Mouse (Mus musculus) kidney, postnatal 10 days (tissue): Measurements from ENCODE around the gene Tut1.
A peak's percentile ranks its signal among the peaks of the same experiment; 100 is the strongest.
"Not testable (repeated sequence)": the region's sequence is repeated elsewhere in the genome, so short reads cannot be mapped to it uniquely, and the experiment has no call there.

Source experiments
- DNase-seq: peaks from one replicate; pipeline ENCODE4 v3.0.0; 2021; ENCODE audit warnings: mixed read lengths

Gene Tut1

GRCm38 (mm10) chr19:8943047-8943446, 10.6 kb upstream of the Tut1 start:
- DNase-seq: no peak

- peak; percentile 63 for DNase-seq
Observed at GRCm38 (mm10) chr19:8944062-8944461, 9.6 kb upstream of the Tut1 start.

- peak; percentile 93 for DNase-seq
Observed at GRCm38 (mm10) chr19:8944750-8945149, 8.9 kb upstream of the Tut1 start.

- no peak for DNase-seq
Observed at GRCm38 (mm10) chr19:8945251-8945650, 8.4 kb upstream of the Tut1 start.

- no peak for DNase-seq
Observed at GRCm38 (mm10) chr19:8946929-8947328, 6.7 kb upstream of the Tut1 start.

GRCm38 (mm10) chr19:8950190-8950589, 3.5 kb upstream of the Tut1 start:
- no peak for DNase-seq

GRCm38 (mm10) chr19:8952241-8952640, 1.4 kb upstream of the Tut1 start:
- DNase-seq: no peak

GRCm38 (mm10) chr19:8954171-8954570, 524 bp downstream of the Tut1 start:
- DNase-seq: no peak

- DNase-seq: no peak
Observed at GRCm38 (mm10) chr19:8962256-8962655, 8.6 kb downstream of the Tut1 start.

- peak; percentile 25 for DNase-seq
Observed at GRCm38 (mm10) chr19:8965075-8965474, 11.4 kb downstream of the Tut1 start.

GRCm38 (mm10) chr19:8965771-8966170, 12.1 kb downstream of the Tut1 start:
- peak; percentile 50 for DNase-seq

- DNase-seq: no peak
Observed at GRCm38 (mm10) chr19:8966198-8966589, 12.5 kb downstream of the Tut1 start.

GRCm38 (mm10) chr19:8966590-8967372, 13.1 kb downstream of the Tut1 start, which contains the start of gene Eef1g:
TSS of gene Eef1g (plus strand) at chr19:8967041.
- peak; percentile 99 for DNase-seq

- DNase-seq: no peak
Observed at GRCm38 (mm10) chr19:8967373-8967743, 13.7 kb downstream of the Tut1 start.

GRCm38 (mm10) chr19:8967893-8968292, 14.2 kb downstream of the Tut1 start:
- no peak for DNase-seq

- not testable (repeated sequence) for DNase-seq
Observed at GRCm38 (mm10) chr19:8972491-8972890, 18.8 kb downstream of the Tut1 start.

- no peak for DNase-seq
Observed at GRCm38 (mm10) chr19:8974638-8975037, 21.0 kb downstream of the Tut1 start.

GRCm38 (mm10) chr19:8975491-8975890, 21.8 kb downstream of the Tut1 start:
- DNase-seq: no peak

- peak; percentile 66 for DNase-seq
Observed at GRCm38 (mm10) chr19:8976535-8976934, 22.9 kb downstream of the Tut1 start.

- DNase-seq: no peak
Observed at GRCm38 (mm10) chr19:8980771-8981170, 27.1 kb downstream of the Tut1 start.

- peak; percentile 27 for DNase-seq
Observed at GRCm38 (mm10) chr19:8981450-8982168, 28.0 kb downstream of the Tut1 start.

- no peak for DNase-seq
Observed at GRCm38 (mm10) chr19:8982303-8983149, 28.9 kb downstream of the Tut1 start.

- DNase-seq: peak; percentile 31
Observed at GRCm38 (mm10) chr19:8983150-8983650, 29.6 kb downstream of the Tut1 start.
